Mouse (Mus musculus) ES-CJ7 (cell line): Measurements from ENCODE around the gene Lsamp.

Source experiments
- DNase-seq: peaks from one replicate; pipeline ENCODE4 v3.0.0; 2011; ENCODE audit warnings: low read depth, low spot score

The Lsamp gene

GRCm38 (mm10) chr16:40945834-40946233 lies 961.7 kb downstream of the Lsamp start:
- DNase-seq, result no peak

- no peak for DNase-seq
Measured at GRCm38 (mm10) chr16:40948013-40948412, 963.9 kb downstream of the Lsamp start.

- no peak for DNase-seq
Measured at GRCm38 (mm10) chr16:40959211-40959610, 975.0 kb downstream of the Lsamp start.

GRCm38 (mm10) chr16:40960586-40960985 lies 976.4 kb downstream of the Lsamp start:
- DNase-seq, result no peak

GRCm38 (mm10) chr16:40968088-40968860 lies 984.1 kb downstream of the Lsamp start:
- peak; percentile 88 for DNase-seq

GRCm38 (mm10) chr16:40971382-40971781 lies 987.2 kb downstream of the Lsamp start:
- DNase-seq, result no peak

- no peak for DNase-seq
Measured at GRCm38 (mm10) chr16:40974084-40974483, 989.9 kb downstream of the Lsamp start.

- no peak for DNase-seq
Measured at GRCm38 (mm10) chr16:40983026-40983425, 998.9 kb downstream of the Lsamp start.

GRCm38 (mm10) chr16:41007569-41007968 lies 1023.4 kb downstream of the Lsamp start:
- DNase-seq, result peak; percentile 2

- DNase-seq, result no peak
Measured at GRCm38 (mm10) chr16:41034746-41035145, 1050.6 kb downstream of the Lsamp start.

- no peak for DNase-seq
Measured at GRCm38 (mm10) chr16:41041686-41042085, 1057.5 kb downstream of the Lsamp start.

- no peak for DNase-seq
Measured at GRCm38 (mm10) chr16:41063270-41063857, 1079.2 kb downstream of the Lsamp start.

GRCm38 (mm10) chr16:41073470-41073869 lies 1089.3 kb downstream of the Lsamp start:
- DNase-seq, result no peak

GRCm38 (mm10) chr16:41088648-41089047 lies 1104.5 kb downstream of the Lsamp start:
- DNase-seq, result no peak

GRCm38 (mm10) chr16:41090092-41090491 lies 1105.9 kb downstream of the Lsamp start:
- DNase-seq, result no peak

- DNase-seq, result no peak
Measured at GRCm38 (mm10) chr16:41091259-41091658, 1107.1 kb downstream of the Lsamp start.

GRCm38 (mm10) chr16:41102805-41103204 lies 1118.6 kb downstream of the Lsamp start:
- DNase-seq, result no peak

- DNase-seq, result no peak
Measured at GRCm38 (mm10) chr16:41124361-41124760, 1140.2 kb downstream of the Lsamp start.

GRCm38 (mm10) chr16:41125051-41125450 lies 1140.9 kb downstream of the Lsamp start:
- DNase-seq, result no peak

- peak; percentile 16 for DNase-seq
Measured at GRCm38 (mm10) chr16:41131053-41131452, 1146.9 kb downstream of the Lsamp start.

- no peak for DNase-seq
Measured at GRCm38 (mm10) chr16:41172839-41173238, 1188.7 kb downstream of the Lsamp start.

- no peak for DNase-seq
Measured at GRCm38 (mm10) chr16:41179557-41179956, 1195.4 kb downstream of the Lsamp start.

- DNase-seq, result no peak
Measured at GRCm38 (mm10) chr16:41180867-41181266, 1196.7 kb downstream of the Lsamp start.
